Mouse (Mus musculus) thymus, adult 2 months (tissue): ENCODE data around the gene Cadm4.

Experiments used
- CTCF ChIP-seq: fragments of 200-500 bp; IDR thresholded peaks from 2 replicates; pipeline ENCODE4 v1.5.1; 2012; ENCODE audit warnings: mild to moderate bottlenecking, control low read depth, low read length, moderate library complexity, borderline replicate concordance; ENCODE audit not compliant: control insufficient read depth, poor library complexity, insufficient read depth; ENCODE audit errors: extremely low read depth
- POLR2A ChIP-seq: fragments of 200-500 bp; IDR thresholded peaks from 2 replicates; pipeline ENCODE4 v1.6.1; 2012; ENCODE audit warnings: mild to moderate bottlenecking, low read length, control low read depth, moderate library complexity; ENCODE audit not compliant: control insufficient read depth, poor library complexity, insufficient read depth; ENCODE audit errors: extremely low read depth

DNA sequence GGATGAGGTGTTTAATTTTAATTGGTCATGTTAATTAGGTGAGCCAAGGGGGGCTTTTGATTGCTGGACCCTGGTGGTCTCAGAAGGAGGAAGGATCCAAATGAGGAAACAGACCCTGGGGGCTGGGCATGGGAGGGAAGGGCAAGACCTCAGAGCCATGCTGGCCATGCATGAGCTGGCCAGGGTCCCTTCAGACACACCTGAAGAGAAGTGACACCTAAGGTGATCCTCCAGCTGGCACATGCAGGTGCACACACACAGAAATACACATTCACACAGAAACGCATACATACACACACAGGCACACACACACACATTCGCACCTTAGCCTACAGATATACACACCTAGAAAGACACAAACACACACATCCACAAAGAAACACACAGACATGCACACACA, 2.1 kb upstream of the Cadm4 start:
- no peak for TF ChIP-seq CTCF
- TF ChIP-seq POLR2A, result no peak
